Mouse (Mus musculus) myocyte (in vitro differentiated cells): ENCODE results near the gene Cdk7. TPM values are rescaled to one million over a fixed set of nuclear protein-coding genes. Genes with fewer than 3 reads are reported as not detected.

Source experiments
- H3K27me3 ChIP-seq: one replicate; pipeline ENCODE4 v1.6.1; 2011; ENCODE audit not compliant: control insufficient read depth, insufficient read depth, insufficient read length
- H3K36me3 ChIP-seq: one replicate; pipeline ENCODE4 v1.6.1; 2011; ENCODE audit not compliant: control insufficient read depth, insufficient read depth
- H3K4me2 ChIP-seq: one replicate; pipeline ENCODE4 v1.6.1; 2011; ENCODE audit warnings: low read depth, control low read depth
- H3K4me3 ChIP-seq: one replicate; pipeline ENCODE4 v1.5.1; 2011; ENCODE audit warnings: mild to moderate bottlenecking, control low read depth, moderate library complexity
- H3K79me2 ChIP-seq: one replicate; pipeline ENCODE4 v1.6.1; 2011; ENCODE audit not compliant: control insufficient read depth, insufficient read depth
- H3ac ChIP-seq: one replicate; pipeline ENCODE4 v1.6.1; 2011; ENCODE audit not compliant: control insufficient read depth, insufficient read length
- CEBPB ChIP-seq: IDR thresholded peaks from 2 replicates; pipeline ENCODE4 v1.6.1; 2011; ENCODE audit warnings: mild to moderate bottlenecking, moderate library complexity; ENCODE audit not compliant: poor library complexity, insufficient read depth, severe bottlenecking
- E2F4 ChIP-seq: IDR thresholded peaks from one replicate; pipeline ENCODE4 v1.6.1; 2011; ENCODE audit warnings: mild to moderate bottlenecking, control low read depth, moderate library complexity; ENCODE audit not compliant: insufficient read depth
- MAX ChIP-seq: IDR thresholded peaks from one replicate; pipeline ENCODE4 v1.6.1; 2011; ENCODE audit warnings: low read depth, mild to moderate bottlenecking, control low read depth
- MYOD1 ChIP-seq, 3 experiments: IDR thresholded peaks; one replicate each; pipeline ENCODE4 v1.6.1; 2011; ENCODE audit warnings: control low read depth in 2 of 3, low read depth in 2 of 3, mild to moderate bottlenecking in 2 of 3, moderate library complexity in 1 of 3; ENCODE audit not compliant: insufficient read length in 2 of 3, control insufficient read depth in 1 of 3
- MYOG ChIP-seq, 3 experiments: IDR thresholded peaks; one replicate each; pipeline ENCODE4 v1.6.1; 2011; ENCODE audit warnings: control low read depth in 2 of 3, low read depth in 2 of 3, mild to moderate bottlenecking in 2 of 3; ENCODE audit not compliant: insufficient read length in 2 of 3, control insufficient read depth in 1 of 3, insufficient read depth in 1 of 3
- POLR2A ChIP-seq: IDR thresholded peaks from one replicate; pipeline ENCODE4 v1.6.1; 2011; ENCODE audit warnings: low read depth, mild to moderate bottlenecking, control low read depth, moderate library complexity; ENCODE audit not compliant: insufficient read length
- POLR2AphosphoS2 ChIP-seq: IDR thresholded peaks from one replicate; pipeline ENCODE4 v1.6.1; 2011; ENCODE audit warnings: low read depth, control low read depth; ENCODE audit not compliant: insufficient read length
- REST ChIP-seq: IDR thresholded peaks from one replicate; pipeline ENCODE4 v1.6.1; 2011; ENCODE audit warnings: mild to moderate bottlenecking, control low read depth, moderate library complexity; ENCODE audit not compliant: insufficient read depth, insufficient read length
- SRF ChIP-seq: IDR thresholded peaks from one replicate; pipeline ENCODE4 v1.6.1; 2011; ENCODE audit warnings: low read depth; ENCODE audit not compliant: control insufficient read depth, insufficient read length
- TCF12 ChIP-seq: IDR thresholded peaks from one replicate; pipeline ENCODE4 v1.6.1; 2011; ENCODE audit warnings: mild to moderate bottlenecking, control low read depth; ENCODE audit not compliant: poor library complexity, insufficient read depth, severe bottlenecking
- TCF3 ChIP-seq: IDR thresholded peaks from one replicate; pipeline ENCODE4 v1.6.1; 2011; ENCODE audit warnings: low read depth, control low read depth; ENCODE audit not compliant: insufficient read length
- USF1 ChIP-seq: IDR thresholded peaks from one replicate; pipeline ENCODE4 v1.6.1; 2011; ENCODE audit warnings: low read depth, mild to moderate bottlenecking, control low read depth, moderate library complexity
- polyA plus RNA-seq: library from polyadenylated mRNA; unstranded; fragments of >200 nt; fragmentation: generic; extraction: Trizol; gene quantifications from one replicate; pipeline ENCODE4 v1.2.1, GENCODE M21; 2012; ENCODE audit warnings: missing spikeins

Gene Cdk7
- polyA plus RNA-seq, 1 experiment, result 23.6 TPM

- no peaks in the 10 kb centered on the region for H3K27me3 ChIP-seq
- no peak overlapping the region for H3ac ChIP-seq
- H3K36me3 ChIP-seq, result no peaks in the 10 kb centered on the region
- no peak for TF ChIP-seq MYOD1 (IDR thresholded peaks at IDR 0.05; ENCODE audit: control insufficient read depth in 1 of 3, insufficient read length in 2 of 3, low read depth in 2 of 3)
- TF ChIP-seq MYOG (IDR thresholded peaks at IDR 0.05; ENCODE audit: control insufficient read depth in 1 of 3, insufficient read depth in 1 of 3, insufficient read length in 2 of 3, low read depth in 2 of 3), result no peak
- no peak for TF ChIP-seq MAX
- no peak for TF ChIP-seq REST
- no peak for TF ChIP-seq SRF
- TF ChIP-seq E2F4, result no peak
- no peak for TF ChIP-seq TCF12
- no peak for TF ChIP-seq CEBPB
- no peak for TF ChIP-seq POLR2A
- TF ChIP-seq USF1, result no peak
- H3K79me2 ChIP-seq, result no peaks in the 10 kb centered on the region
- no peak overlapping the region for H3K4me3 ChIP-seq
- H3K4me2 ChIP-seq, result no peak overlapping the region
These were observed 46.4 kb downstream of the Cdk7 start for GRCm38 (mm10) chr13:100684355-100684754.

- H3ac ChIP-seq, result no peak overlapping the region
- H3K36me3 ChIP-seq, result no peaks in the 10 kb centered on the region
- peaks cover 7% of the 10 kb centered on the region for H3K27me3 ChIP-seq
- H3K4me3 ChIP-seq, result no peak overlapping the region
- no peak for TF ChIP-seq POLR2AphosphoS2
- no peak for TF ChIP-seq MYOG (IDR thresholded peaks at IDR 0.05; ENCODE audit: control insufficient read depth in 1 of 3, insufficient read depth in 1 of 3, insufficient read length in 2 of 3, low read depth in 2 of 3)
- TF ChIP-seq USF1, result no peak
- TF ChIP-seq POLR2A, result no peak
- TF ChIP-seq MAX, result no peak
- no peak for TF ChIP-seq TCF3
- TF ChIP-seq MYOD1 (IDR thresholded peaks at IDR 0.05; ENCODE audit: control insufficient read depth in 1 of 3, insufficient read length in 2 of 3, low read depth in 2 of 3), result no peak
- no peak for TF ChIP-seq TCF12
- TF ChIP-seq SRF, result no peak
- no peak for TF ChIP-seq REST
- no peak for TF ChIP-seq E2F4
- no peak for TF ChIP-seq CEBPB
- no peak overlapping the region for H3K4me2 ChIP-seq
- H3K79me2 ChIP-seq, result no peaks in the 10 kb centered on the region
These were observed 47.9 kb downstream of the Cdk7 start for GRCm38 (mm10) chr13:100682837-100683236.

GRCm38 (mm10) chr13:100681615-100682014 lies 49.1 kb downstream of the Cdk7 start:
- Histone ChIP-seq H3K79me2 (no peaks in the 10 kb centered on the region), H3K4me3 (no peak overlapping the region), H3K4me2 (no peak overlapping the region), H3K36me3 (no peaks in the 10 kb centered on the region), H3K27me3 (peaks cover 8% of the 10 kb centered on the region), H3ac (no peak overlapping the region)
- TF ChIP-seq POLR2AphosphoS2, result no peak
- TF ChIP-seq TCF12, result no peak
- no peak for TF ChIP-seq MYOD1 (IDR thresholded peaks at IDR 0.05; ENCODE audit: control insufficient read depth in 1 of 3, insufficient read length in 2 of 3, low read depth in 2 of 3)
- TF ChIP-seq POLR2A, result no peak
- no peak for TF ChIP-seq SRF
- no peak for TF ChIP-seq MAX
- no peak for TF ChIP-seq REST
- no peak for TF ChIP-seq E2F4
- TF ChIP-seq MYOG (IDR thresholded peaks at IDR 0.05; ENCODE audit: control insufficient read depth in 1 of 3, insufficient read depth in 1 of 3, insufficient read length in 2 of 3, low read depth in 2 of 3), result no peak
- TF ChIP-seq TCF3, result no peak
- TF ChIP-seq CEBPB, result no peak
- no peak for TF ChIP-seq USF1

GRCm38 (mm10) chr13:100675936-100676635 lies 54.7 kb downstream of the Cdk7 start:
- TF ChIP-seq MYOG (IDR thresholded peaks at IDR 0.05; ENCODE audit: control insufficient read depth in 1 of 3, insufficient read depth in 1 of 3, insufficient read length in 2 of 3, low read depth in 2 of 3), result no peak
- no peak for TF ChIP-seq MAX
- TF ChIP-seq TCF12, result no peak
- no peak for TF ChIP-seq TCF3
- Histone ChIP-seq H3K27me3 (peaks cover 15% of the 10 kb centered on the region), H3K4me2 (no peak overlapping the region), H3ac (no peak overlapping the region), H3K4me3 (no peak overlapping the region), H3K36me3 (no peaks in the 10 kb centered on the region), H3K79me2 (no peaks in the 10 kb centered on the region)
